Mouse (Mus musculus) c-Kit-positive CD71-negative TER-119-negative erythroid progenitor cells, embryonic 14.5 days (primary cell): Measurements from ENCODE around the gene Tspan2.

Source experiments
- DNase-seq: peaks from one replicate; pipeline ENCODE4 v3.0.0-alpha.2; 2013; ENCODE audit warnings: low read depth

Tspan2 gene

DNA sequence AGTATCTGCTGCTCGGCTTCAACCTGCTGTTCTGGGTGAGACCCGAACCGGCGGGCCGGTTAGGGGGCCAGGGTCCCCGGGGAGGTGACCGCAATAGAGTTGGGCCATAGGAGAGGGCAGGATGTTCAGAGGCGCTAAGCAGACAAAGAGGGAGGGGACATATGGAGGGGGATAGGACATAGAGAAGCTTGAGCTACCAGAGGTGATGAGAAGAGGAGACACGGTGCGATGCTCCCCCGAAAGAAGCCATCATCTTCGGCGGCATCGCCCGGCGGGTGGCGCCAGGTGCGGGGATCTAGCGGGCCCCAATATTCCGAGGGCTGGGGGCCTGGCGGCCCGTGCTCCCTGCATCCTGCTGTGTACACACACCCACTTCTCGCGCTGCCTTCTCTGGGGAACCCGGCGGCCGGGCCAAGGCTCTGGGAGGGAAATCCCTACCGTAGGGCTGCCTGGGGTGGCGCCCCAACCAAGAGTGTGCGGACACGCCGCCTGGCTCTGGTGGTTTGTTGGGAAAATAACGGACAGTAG is 766 bp downstream of the Tspan2 start:
- no peak for DNase-seq

DNA sequence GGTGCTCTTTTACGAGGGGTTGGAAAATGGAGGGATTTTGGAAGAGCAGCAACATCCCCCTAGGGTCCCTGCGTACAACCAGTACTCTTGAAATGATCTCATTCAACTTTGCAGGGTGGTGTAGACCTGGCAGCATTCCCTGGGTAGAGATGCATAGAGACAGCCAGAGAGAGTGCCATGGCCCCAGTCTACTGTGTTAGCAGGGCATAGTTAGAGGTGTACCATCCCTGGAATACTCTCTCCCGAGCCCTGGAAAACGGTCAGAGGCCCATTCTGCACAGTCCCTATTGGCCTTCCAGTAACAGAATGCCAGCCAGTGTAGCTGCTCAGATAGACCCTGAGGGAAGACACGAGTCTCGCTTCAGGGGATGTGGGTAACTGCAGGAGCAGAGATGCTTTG is 1.3 kb downstream of the Tspan2 start:
- no peak for DNase-seq

GRCm38 (mm10) chr3:102736436-102736835 is 2.1 kb downstream of the Tspan2 start:
- DNase-seq: no peak

DNA sequence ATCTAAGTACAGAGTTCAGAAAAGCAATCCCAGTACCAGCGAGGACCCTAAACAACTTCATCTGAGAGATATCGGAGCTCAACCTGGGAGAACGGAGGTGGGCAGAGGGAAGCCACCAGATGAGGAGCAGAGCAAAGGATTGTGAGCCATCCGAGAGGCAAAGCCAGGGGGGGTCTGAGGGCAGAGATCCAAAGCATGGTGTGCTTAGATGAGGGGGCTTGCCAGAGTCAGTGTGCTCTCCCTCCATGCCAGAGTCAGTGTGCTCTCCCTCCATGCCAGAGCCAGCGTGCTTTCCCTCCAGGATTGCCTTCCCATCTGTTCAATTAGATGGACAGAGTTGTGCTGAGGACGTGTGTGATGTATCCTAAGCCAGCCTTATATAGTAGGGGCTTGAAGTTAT is 2.8 kb downstream of the Tspan2 start:
- no peak for DNase-seq

DNA sequence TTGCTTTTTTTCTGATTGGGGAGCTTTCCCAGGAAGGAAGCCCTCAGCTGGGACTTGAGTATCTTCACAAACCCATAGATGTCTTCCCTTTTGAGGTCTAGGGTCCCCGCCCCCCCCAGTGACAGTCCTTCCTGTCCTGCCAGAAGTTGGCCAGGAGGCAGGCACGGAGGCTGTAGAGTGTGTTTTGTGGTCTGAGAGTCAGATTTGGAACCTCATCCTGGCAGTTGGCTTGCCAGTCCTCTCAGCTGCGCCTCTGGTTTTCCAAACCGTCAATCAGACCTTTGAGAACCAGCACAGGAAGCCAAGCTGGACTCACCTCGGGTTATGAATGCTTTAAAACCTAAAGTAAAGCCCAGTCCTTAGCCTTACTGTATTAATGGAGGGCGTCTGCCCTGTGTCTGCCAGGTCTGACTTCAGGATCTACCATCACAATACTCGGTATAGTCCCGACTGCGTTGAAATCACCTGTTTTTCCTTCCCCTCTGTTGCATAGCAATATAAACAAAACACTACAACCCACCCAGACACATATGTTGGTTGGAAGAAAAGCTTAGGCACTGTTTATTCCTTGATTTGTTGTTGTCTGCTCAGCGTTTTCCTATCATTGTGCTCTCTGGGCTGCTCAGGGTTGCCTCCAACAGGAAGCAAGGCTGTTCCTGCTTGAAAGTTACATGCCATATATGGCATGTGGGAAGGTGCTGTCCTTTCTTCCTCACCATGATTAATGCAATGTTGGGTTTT is 4.0 kb downstream of the Tspan2 start:
- DNase-seq: no peak

DNA sequence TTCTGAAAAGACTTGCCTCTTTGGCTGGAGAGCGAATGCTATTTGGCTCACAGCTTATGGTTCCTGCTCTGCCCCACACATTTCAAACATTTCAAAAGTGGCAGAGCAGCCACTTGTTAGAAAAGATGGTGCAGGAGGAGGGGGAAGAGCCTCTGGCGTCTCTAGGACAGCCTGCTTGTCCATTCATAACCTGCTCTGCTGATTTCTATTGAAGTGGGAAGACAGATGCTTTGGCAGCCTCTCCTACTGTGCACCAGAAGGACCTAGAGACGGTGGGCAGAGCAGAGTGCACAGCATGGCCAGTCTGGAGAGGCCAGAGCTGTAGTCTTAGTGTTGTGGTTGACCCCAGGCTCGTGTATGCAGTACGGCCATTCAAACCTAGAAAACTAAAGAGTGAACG is 4.6 kb downstream of the Tspan2 start:
- no peak for DNase-seq

- DNase-seq: no peak
Observed at GRCm38 (mm10) chr3:102742725-102743124, 8.4 kb downstream of the Tspan2 start.

DNA sequence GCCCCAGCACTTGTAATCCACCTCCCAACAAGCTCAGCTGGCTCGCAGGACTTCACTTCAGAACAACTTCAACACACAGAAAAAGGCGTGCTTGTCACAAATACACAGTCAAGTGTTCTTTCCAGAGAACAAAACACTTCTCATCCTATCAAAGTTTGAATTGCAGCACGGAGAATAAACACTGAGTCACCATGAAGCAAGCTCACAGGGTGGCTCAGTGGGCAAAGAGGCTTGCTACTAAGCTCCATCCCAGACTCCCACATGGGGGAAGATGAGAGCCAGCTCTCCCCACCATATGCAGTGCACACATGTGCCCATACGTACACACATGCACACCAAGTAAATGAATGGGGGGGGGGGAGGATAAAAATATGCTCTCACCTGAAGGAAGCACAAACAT is 8.9 kb downstream of the Tspan2 start:
- no peak for DNase-seq

- DNase-seq: no peak
Observed at GRCm38 (mm10) chr3:102743781-102744471, 9.6 kb downstream of the Tspan2 start.

DNA sequence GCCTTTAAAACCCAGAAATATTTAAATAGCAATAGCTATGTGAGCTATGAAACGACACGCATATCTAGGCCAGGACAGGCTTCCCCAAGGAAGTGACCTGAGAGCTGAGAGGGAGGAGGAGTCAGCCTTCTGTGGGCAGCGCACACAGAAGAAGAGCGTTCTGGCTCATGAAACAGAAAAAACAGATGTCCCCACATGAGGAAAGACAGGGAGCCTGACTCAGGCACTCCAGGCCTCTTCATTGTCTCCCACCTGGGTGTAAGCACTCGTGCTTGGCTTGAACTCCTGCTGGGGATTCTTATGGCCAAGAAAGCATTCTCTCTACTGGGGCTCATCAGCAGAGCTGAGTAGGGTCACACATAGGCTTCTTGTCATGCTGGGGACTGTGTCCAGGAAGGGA is 10.3 kb downstream of the Tspan2 start:
- DNase-seq: no peak

- DNase-seq: no peak
Observed at GRCm38 (mm10) chr3:102746174-102746573, 11.8 kb downstream of the Tspan2 start.

- DNase-seq: no peak
Observed at GRCm38 (mm10) chr3:102748038-102748437, 13.7 kb downstream of the Tspan2 start.

DNA sequence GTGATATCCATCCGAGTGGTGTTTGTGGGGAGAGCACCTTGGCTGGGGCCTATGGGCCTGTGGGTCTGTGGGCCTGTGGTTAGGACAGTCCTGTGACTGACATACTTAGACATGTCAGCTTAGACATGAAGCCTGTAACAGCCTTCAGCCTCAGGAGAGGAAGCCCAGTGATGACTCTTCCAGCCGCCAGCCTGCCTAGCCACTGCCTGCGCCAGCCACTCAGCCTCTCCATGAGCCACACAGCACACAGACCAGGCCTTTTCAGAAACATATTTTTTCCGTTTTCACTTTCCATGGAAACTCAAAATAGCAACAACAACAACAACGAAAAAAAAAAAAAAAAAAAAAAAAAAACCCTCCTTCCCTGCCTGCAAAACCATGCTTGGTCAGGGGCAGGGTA is 14.4 kb downstream of the Tspan2 start:
- no peak for DNase-seq

DNA sequence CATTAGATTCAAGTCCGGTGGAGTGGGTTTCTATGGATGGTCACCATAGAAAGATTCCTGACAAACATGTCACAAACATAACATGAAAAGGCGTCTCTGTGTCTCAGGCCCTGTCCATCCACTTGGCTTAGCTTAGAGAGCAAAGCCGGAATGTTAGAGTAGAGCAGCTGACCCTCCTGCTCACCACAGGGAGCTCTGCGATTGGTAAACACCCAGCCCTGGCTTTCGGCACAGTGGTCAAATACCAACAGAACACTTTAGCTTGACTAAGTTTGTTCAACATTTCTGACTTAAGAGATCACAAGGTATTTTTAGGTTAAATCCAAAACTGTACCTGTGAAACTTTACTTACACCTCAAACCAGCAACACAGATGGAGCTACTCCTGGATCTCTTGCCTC is 16.8 kb downstream of the Tspan2 start:
- no peak for DNase-seq

GRCm38 (mm10) chr3:102751536-102751935 is 17.2 kb downstream of the Tspan2 start:
- DNase-seq: no peak

- DNase-seq: no peak
Observed at GRCm38 (mm10) chr3:102752053-102752452, 17.7 kb downstream of the Tspan2 start.

DNA sequence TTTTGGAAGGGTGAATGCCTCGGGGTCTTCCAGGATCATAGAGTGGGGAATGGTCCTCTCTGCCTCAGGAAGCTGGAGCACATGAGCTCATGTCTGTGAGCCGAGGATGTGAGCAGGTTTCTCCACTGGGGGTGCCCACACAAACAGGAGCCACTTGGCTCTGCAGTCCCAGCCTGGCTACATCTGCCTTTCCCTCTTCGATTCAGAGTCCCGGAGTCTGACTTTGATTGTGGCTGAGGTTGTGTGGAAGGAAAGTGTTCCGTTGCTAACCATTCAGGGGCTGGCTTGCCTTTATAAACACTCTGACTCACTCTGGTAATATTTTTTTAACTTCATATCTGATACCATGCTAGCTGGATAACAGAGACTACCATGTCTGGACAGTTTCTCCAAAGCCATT is 18.1 kb downstream of the Tspan2 start:
- DNase-seq: no peak

DNA sequence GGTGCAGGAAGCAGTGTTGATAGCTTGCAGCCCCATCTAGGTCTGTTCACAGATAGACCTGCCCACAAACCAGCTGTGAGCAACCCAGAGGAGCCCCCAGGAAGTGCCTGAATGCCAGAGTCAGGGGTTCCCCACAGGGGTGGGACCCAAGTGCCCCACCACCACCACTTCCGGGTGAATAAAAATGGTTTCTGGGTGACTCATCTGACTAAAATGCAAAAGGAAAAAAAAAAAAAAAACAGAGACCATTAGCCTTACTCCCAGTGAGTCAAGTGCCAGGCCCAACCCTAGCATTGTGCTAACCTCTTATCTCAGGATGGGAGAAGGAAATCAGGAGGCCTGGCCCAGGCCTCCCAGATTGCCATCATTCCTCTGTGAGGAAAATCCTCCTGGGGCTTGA is 21.5 kb downstream of the Tspan2 start:
- no peak for DNase-seq

- DNase-seq: no peak
Observed at GRCm38 (mm10) chr3:102757019-102757418, 22.7 kb downstream of the Tspan2 start.

- DNase-seq: no peak
Observed at GRCm38 (mm10) chr3:102760236-102760635, 25.9 kb downstream of the Tspan2 start.

GRCm38 (mm10) chr3:102762388-102762787 is 28.1 kb downstream of the Tspan2 start:
- DNase-seq: no peak

- no peak for DNase-seq
Observed at GRCm38 (mm10) chr3:102763713-102764400, 29.5 kb downstream of the Tspan2 start.

DNA sequence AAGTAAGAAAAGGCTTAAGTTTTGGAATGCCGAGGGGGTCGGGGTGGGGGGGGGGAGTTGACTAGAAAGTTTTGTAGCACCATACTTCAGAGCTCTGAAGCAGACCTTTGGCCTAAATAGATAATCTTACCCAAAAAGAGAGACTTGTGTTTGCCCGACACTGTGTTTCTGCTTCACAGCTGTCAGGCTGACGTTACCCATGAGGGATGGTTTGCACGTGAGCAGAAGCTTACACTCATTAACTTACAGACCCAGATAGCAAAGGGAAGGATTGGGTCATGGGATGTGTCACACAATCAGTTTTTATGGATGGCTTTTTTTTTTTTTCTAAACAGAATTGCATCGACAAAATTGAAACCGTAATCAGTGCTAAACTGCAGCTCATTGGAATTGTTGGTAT is 30.5 kb downstream of the Tspan2 start:
- no peak for DNase-seq
